Mouse (Mus musculus) layer of hippocampus, postnatal 25 days (tissue): Measurements from ENCODE around the gene Cox15. TPM values are rescaled to one million over a fixed set of nuclear protein-coding genes. Genes with fewer than 3 reads are reported as not detected.

Experiments used
- DNase-seq, 2 experiments: peaks; one replicate each; pipeline ENCODE4 v3.0.0; 2022; ENCODE audit warnings: mixed read lengths in 2 of 2, low spot score in 1 of 2; ENCODE audit errors: extremely low spot score in 1 of 2
- total RNA-seq, 2 experiments: library from RNA; stranded (reverse); gene quantifications; 2 replicates each; pipeline ENCODE4 v1.2.3; 2021

Cox15 gene
- total RNA-seq, 2 experiments from 2014 or later: 15.5 to 19.5 TPM

- no peak for DNase-seq
These were observed 41.5 kb downstream of the Cox15 start for GRCm38 (mm10) chr19:43711159-43711916.

GRCm38 (mm10) chr19:43709317-43709716 is 43.5 kb downstream of the Cox15 start:
- no peak for DNase-seq

- DNase-seq: no peak
These were observed 44.6 kb downstream of the Cox15 start for GRCm38 (mm10) chr19:43708206-43708605.

GRCm38 (mm10) chr19:43704787-43705497 is 47.9 kb downstream of the Cox15 start:
- no peak for DNase-seq

GRCm38 (mm10) chr19:43704211-43704610 is 48.6 kb downstream of the Cox15 start:
- no peak for DNase-seq

GRCm38 (mm10) chr19:43699763-43700155 is 53.0 kb downstream of the Cox15 start:
- no peak for DNase-seq

- DNase-seq: no peak
These were observed 53.6 kb downstream of the Cox15 start for GRCm38 (mm10) chr19:43699021-43699762.

- DNase-seq: no peak
These were observed 55.0 kb downstream of the Cox15 start for GRCm38 (mm10) chr19:43697666-43698370.

- DNase-seq: no peak
These were observed 57.3 kb downstream of the Cox15 start for GRCm38 (mm10) chr19:43695514-43695964.

- no peak for DNase-seq
These were observed 60.0 kb downstream of the Cox15 start for GRCm38 (mm10) chr19:43692815-43693214.

- DNase-seq: peak; percentile 82 to 95
These were observed 63.2 kb downstream of the Cox15 start, which contains the start of gene Entpd7 for GRCm38 (mm10) chr19:43689419-43690246. Gene Entpd7 (plus strand): TSS chr19:43689672.

Other genes with a start within 250 kb of the Cox15 start
- gene Got1, start 228.4 kb downstream of the Cox15 start, total RNA-seq: 100 to 1,000 TPM; 310 to 324 TPM
- gene Nkx2-3, start 140.7 kb downstream of the Cox15 start, total RNA-seq: not detected
- 10 to 100 TPM; 38.4 to 44.5 TPM for gene Slc25a28, start 78.1 kb downstream of the Cox15 start, total RNA-seq
- 10 to 100 TPM; 18.3 to 21.5 TPM for gene Entpd7, start 63.3 kb downstream of the Cox15 start, total RNA-seq
- 1 to 10 TPM; 6.0 to 7.1 TPM for gene Cutc, start within 50 bp of the Cox15 start, total RNA-seq
- under 1 TPM; 0.05 to 0.52 TPM for gene Abcc2, start 29.2 kb upstream of the Cox15 start, total RNA-seq
- 1 to 10 TPM; 8.7 to 9.7 TPM for gene Dnmbp, start 187.2 kb upstream of the Cox15 start, total RNA-seq
- under 1 TPM in 1 of 2 experiments, not detected in 1; 0.15 TPM for gene Cpn1, start 233.6 kb upstream of the Cox15 start, total RNA-seq